Mouse (Mus musculus): ENCODE data around the gene Trap1.
"Not testable (repeated sequence)": the region's sequence is repeated elsewhere in the genome, so short reads cannot be mapped to it uniquely, and the experiment has no call there.

- TF ChIP-seq POLR2A (IDR thresholded peaks at IDR 0.05; ENCODE audit: insufficient read depth, low read depth, low read length); CTCF (IDR thresholded peaks at IDR 0.05): not testable (repeated sequence)
Observed at GRCm38 (mm10) chr16:4078302-4078701, 675 bp upstream of the Trap1 start.

Measured in heart, adult 2 months (tissue).